Mouse (Mus musculus) CH12.LX (cell line): ENCODE results near the gene Szrd1. TPM values are rescaled to one million over a fixed set of nuclear protein-coding genes. Genes with fewer than 3 reads are reported as not detected.

Experiments used
- DNase-seq: peaks from one replicate; pipeline ENCODE4 v3.0.0-alpha.2; 2013; ENCODE audit errors: extremely low read depth
- H3K27ac ChIP-seq: 2 replicates; pipeline ENCODE4 v1.5.1; 2012; ENCODE audit warnings: low read depth, mild to moderate bottlenecking, control low read depth, moderate library complexity; ENCODE audit not compliant: insufficient read depth
- H3K27me3 ChIP-seq: replicated peaks from 2 replicates; pipeline ENCODE3; 2012; ENCODE audit warnings: inconsistent platforms
- H3K36me3 ChIP-seq, 2 experiments: replicated peaks in 1 of 2; 2 replicates each; pipeline versions ENCODE3 to v1.6.1; 2012; ENCODE audit warnings: inconsistent platforms in 1 of 2, low read length in 1 of 2, mild to moderate bottlenecking in 1 of 2, mixed read lengths in 1 of 2, moderate library complexity in 1 of 2; ENCODE audit not compliant: control insufficient read depth in 1 of 2, insufficient read depth in 1 of 2
- H3K4me1 ChIP-seq, 2 experiments: 2 replicates each; pipeline ENCODE4 v1.6.1; 2012; ENCODE audit warnings: inconsistent platforms in 1 of 2, moderate library complexity in 1 of 2; ENCODE audit not compliant: insufficient read depth in 2 of 2, control insufficient read depth in 1 of 2
- H3K4me2 ChIP-seq: 2 replicates; pipeline ENCODE4 v1.6.1; 2012; ENCODE audit warnings: low read depth, mild to moderate bottlenecking, control low read depth; ENCODE audit not compliant: poor library complexity, insufficient read depth, severe bottlenecking
- H3K4me3 ChIP-seq, 3 experiments: fragments of 150-350 bp in 1 of 3; sonication (generic) in 1 of 3; replicated peaks in 1 of 3; 2 replicates each; pipeline versions ENCODE3 to v1.5.1; 2011 to 2012; ENCODE audit warnings: low read depth in 2 of 3, low read length in 2 of 3, mild to moderate bottlenecking in 2 of 3, moderate library complexity in 2 of 3, control low read depth in 1 of 3, improper control_type of control experiment in 1 of 3, inconsistent platforms in 1 of 3, mixed read lengths in 1 of 3; ENCODE audit not compliant: poor library complexity in 1 of 3
- H3K79me2 ChIP-seq: replicated peaks from 2 replicates; pipeline ENCODE4 v1.6.1; 2012; ENCODE audit warnings: mild to moderate bottlenecking, moderate library complexity; ENCODE audit not compliant: control insufficient read depth, poor library complexity, insufficient read depth, severe bottlenecking; ENCODE audit errors: extremely low read depth
- H3K9ac ChIP-seq: 2 replicates; pipeline ENCODE4 v1.6.1; 2012; ENCODE audit warnings: low read depth, mild to moderate bottlenecking, control low read depth, moderate library complexity; ENCODE audit not compliant: insufficient read depth
- H3K9me3 ChIP-seq: replicated peaks from 2 replicates; pipeline ENCODE3; 2012; ENCODE audit warnings: low read length, inconsistent platforms, mixed read lengths
- BHLHE40 ChIP-seq: IDR thresholded peaks from 2 replicates; pipeline ENCODE4 v1.6.1; 2011; ENCODE audit warnings: mild to moderate bottlenecking, low read depth, low read length, improper control_type of control experiment
- CHD2 ChIP-seq: IDR thresholded peaks from 2 replicates; pipeline ENCODE4 v1.6.1; 2011; ENCODE audit warnings: low read length, improper control_type of control experiment
- E2F4 ChIP-seq: IDR thresholded peaks from 2 replicates; pipeline ENCODE4 v1.6.1; 2011; ENCODE audit warnings: low read depth, low read length, improper control_type of control experiment; ENCODE audit not compliant: insufficient replicate concordance
- GABPA ChIP-seq: IDR thresholded peaks from 2 replicates; pipeline ENCODE4 v1.6.1; 2012; ENCODE audit warnings: low read depth, low read length, improper control_type of control experiment, inconsistent platforms; ENCODE audit not compliant: insufficient replicate concordance
- HCFC1 ChIP-seq: IDR thresholded peaks from 2 replicates; pipeline ENCODE4 v1.6.1; 2012; ENCODE audit warnings: low read depth, mild to moderate bottlenecking, inconsistent platforms, low read length, improper control_type of control experiment
- JUN ChIP-seq: IDR thresholded peaks from 2 replicates; pipeline ENCODE4 v1.6.1; 2011; ENCODE audit warnings: low read depth, mild to moderate bottlenecking, low read length, improper control_type of control experiment, moderate library complexity; ENCODE audit not compliant: insufficient read depth
- JUND ChIP-seq: conservative IDR thresholded peaks from 2 replicates; pipeline ENCODE4 v1.6.1; 2011; ENCODE audit warnings: low read depth, low read length, improper control_type of control experiment
- MAFK ChIP-seq: IDR thresholded peaks from 2 replicates; pipeline ENCODE4 v1.6.1; 2011; ENCODE audit warnings: low read length, improper control_type of control experiment; ENCODE audit not compliant: insufficient replicate concordance
- MAX ChIP-seq: IDR thresholded peaks from 2 replicates; pipeline ENCODE4 v1.6.1; 2011; ENCODE audit warnings: low read length, improper control_type of control experiment
- MAZ ChIP-seq: IDR thresholded peaks from 2 replicates; pipeline ENCODE4 v1.6.1; 2012; ENCODE audit warnings: low read depth, mild to moderate bottlenecking, inconsistent platforms, low read length, improper control_type of control experiment, moderate library complexity
- MXI1 ChIP-seq: IDR thresholded peaks from 2 replicates; pipeline ENCODE4 v1.6.1; 2011; ENCODE audit warnings: mild to moderate bottlenecking, low read depth, low read length, improper control_type of control experiment
- MYC ChIP-seq: IDR thresholded peaks from 2 replicates; pipeline ENCODE4 v1.6.1; 2011; ENCODE audit warnings: low read depth, mild to moderate bottlenecking, improper control_type of control experiment, low read length
- PAX5 ChIP-seq: IDR thresholded peaks from 2 replicates; pipeline ENCODE4 v1.6.1; 2012; ENCODE audit warnings: low read length, inconsistent platforms, mixed read lengths
- POLR2A ChIP-seq: IDR thresholded peaks from 2 replicates; pipeline ENCODE4 v1.6.1; 2011; ENCODE audit warnings: low read depth, mild to moderate bottlenecking, improper control_type of control experiment, low read length
- RCOR1 ChIP-seq: conservative IDR thresholded peaks from 2 replicates; pipeline ENCODE4 v1.6.1; 2012; ENCODE audit warnings: low read depth, mild to moderate bottlenecking, inconsistent platforms, low read length, improper control_type of control experiment
- SIN3A ChIP-seq: IDR thresholded peaks from 2 replicates; pipeline ENCODE4 v1.6.1; 2012; ENCODE audit warnings: low read length, improper control_type of control experiment, inconsistent platforms
- USF1 ChIP-seq: IDR thresholded peaks from 2 replicates; pipeline ENCODE4 v1.6.1; 2014; ENCODE audit warnings: low read depth, mild to moderate bottlenecking, inconsistent platforms, low read length, improper control_type of control experiment
- dilution Hi-C: fragments of 300-500 bp; cut with MboI; formaldehyde crosslinking; loops from 2 replicates; pipeline ENCODE4 v1.14.3; 2020; ENCODE audit warnings: low sequenced_read_pairs; ENCODE audit not compliant: extremely low pct_unique_long_range_greater_than_20kb, extremely low pct_ligation_motif_present
- in situ Hi-C: fragments of 300-500 bp; cut with MboI; formaldehyde crosslinking; loops from 3 replicates; pipeline ENCODE4 v1.14.3; 2019; ENCODE audit warnings: low sequenced_read_pairs, low pct_ligation_motif_present, low pct_unique_long_range_greater_than_20kb, mixed read lengths
- polyA plus RNA-seq: library from polyadenylated mRNA; unstranded; fragments of >175 nt; gene quantifications from 2 replicates; pipeline ENCODE4 v1.2.1, GENCODE M21; 2012; ENCODE audit warnings: low read depth; ENCODE audit not compliant: insufficient read length
- total RNA-seq, 2 experiments: library from RNA; depleted of rRNA; stranded (reverse); fragments of 300-350 nt in 1 of 2; fragments of >200 nt in 1 of 2; gene quantifications; 2 replicates each; pipeline ENCODE4 v1.2.3; 2012 to 2014

The Szrd1 gene
- total and polyA plus RNA-seq, 3 experiments, result 80.9 to 143 (median 82.5) TPM

DNA sequence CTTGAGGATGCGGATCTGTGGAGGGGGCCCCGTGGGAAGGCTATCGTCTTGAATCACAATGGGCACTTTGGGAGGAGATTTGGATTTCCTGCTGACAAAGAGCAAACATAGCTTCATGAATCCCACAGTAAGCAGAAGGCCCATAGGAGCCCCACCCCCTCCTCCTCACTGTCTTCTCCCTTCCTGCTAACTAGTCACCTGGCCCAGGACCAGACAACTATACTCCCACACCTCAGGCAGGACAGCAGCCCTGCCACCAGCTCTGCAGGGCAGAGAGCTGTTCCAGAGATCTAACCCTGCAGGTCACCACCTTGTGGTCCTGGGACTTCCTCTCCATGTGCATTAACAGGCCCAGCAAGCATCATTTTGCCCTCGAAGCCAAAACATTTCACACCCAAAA, 20.9 kb downstream of the Szrd1 start:
- no peak overlapping the region for H3K9ac ChIP-seq
- H3K4me2 ChIP-seq, result no peak overlapping the region
- in situ Hi-C loops, result no loop called here
- DNase-seq, result no peak
- no peak for TF ChIP-seq BHLHE40
- no peak for TF ChIP-seq SIN3A
- TF ChIP-seq, all 38 proteins: peak for 0
- Histone ChIP-seq H3K4me3 (no peak overlapping the region), H3K9me3 (no peaks in the 10 kb centered on the region), H3K27ac (no peak overlapping the region), H3K27me3 (no peaks in the 10 kb centered on the region), H3K36me3 (peaks cover 73 to 97% of the 10 kb centered on the region in 2 experiments), H3K79me2 (peaks cover 58% of the 10 kb centered on the region), H3K4me1 (peaks cover 7 to 52% of the 10 kb centered on the region in 2 experiments)
- dilution Hi-C loops, result no loop called here

DNA sequence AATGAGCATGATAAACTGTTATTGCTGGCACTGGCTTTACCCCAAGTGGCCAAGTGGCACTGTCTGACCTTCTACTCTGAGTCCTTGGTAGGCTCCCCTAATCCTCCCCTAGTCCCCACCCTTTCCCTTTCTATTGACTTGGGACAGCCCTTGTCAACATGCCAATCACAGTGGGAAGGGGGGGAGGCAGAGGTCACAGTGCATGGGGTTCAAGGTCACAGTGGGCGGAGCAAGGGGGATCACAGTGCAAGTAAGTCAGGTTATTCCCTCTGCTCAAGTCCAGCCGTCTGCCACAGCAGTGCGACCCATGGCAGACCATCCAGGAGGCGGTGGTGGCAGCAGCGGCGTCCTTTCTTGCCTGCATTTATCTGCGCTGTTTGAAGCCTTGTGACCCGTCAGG, 24.2 kb downstream of the Szrd1 start:
- Histone ChIP-seq H3K36me3 (peaks cover 86 to 100% of the 10 kb centered on the region in 2 experiments), H3K79me2 (peaks cover 25% of the 10 kb centered on the region), H3K27me3 (no peaks in the 10 kb centered on the region), H3K27ac (no peak overlapping the region), H3K4me3 (no peak overlapping the region), H3K9ac (no peak overlapping the region), H3K9me3 (peaks cover 19% of the 10 kb centered on the region), H3K4me2 (no peak overlapping the region), H3K4me1 (peaks cover 7 to 34% of the 10 kb centered on the region in 2 experiments)
- no peak for TF ChIP-seq GABPA
- no peak for TF ChIP-seq USF1
- no peak for TF ChIP-seq MXI1
- no peak for TF ChIP-seq JUN
- no peak for TF ChIP-seq BHLHE40
- no peak for TF ChIP-seq MYC
- no peak for TF ChIP-seq HCFC1
- TF ChIP-seq MAZ, result no peak
- TF ChIP-seq PAX5, result no peak
- no peak for TF ChIP-seq MAFK
- TF ChIP-seq POLR2A, result no peak
- in situ Hi-C loops, result no loop called here
- no peak for DNase-seq
- dilution Hi-C loops, result no loop called here

DNA sequence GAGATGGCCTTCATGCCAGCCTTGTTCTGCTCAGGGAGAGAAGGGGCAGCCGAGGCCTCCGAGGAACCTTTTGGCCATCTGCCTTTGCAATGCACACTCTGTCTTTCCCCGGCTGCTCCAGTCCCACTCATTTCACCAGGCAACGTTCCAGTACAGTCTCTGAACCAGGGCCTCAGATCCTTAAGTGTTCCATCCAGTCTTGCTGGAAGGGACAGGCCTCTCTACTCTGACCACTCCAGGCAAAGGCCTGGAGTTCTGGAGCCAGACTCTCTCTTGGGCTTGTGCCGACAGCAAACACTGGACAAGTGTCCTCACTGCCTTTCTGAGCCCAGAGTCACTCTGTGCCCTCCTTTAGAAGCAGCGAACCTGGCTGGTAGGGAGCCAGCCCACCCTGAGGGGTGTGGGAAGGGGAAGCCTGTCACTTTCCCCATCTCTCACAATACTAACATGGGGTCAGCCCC, 25.0 kb downstream of the Szrd1 start:
- in situ Hi-C loops, result no loop called here
- Histone ChIP-seq H3K4me3 (no peak overlapping the region), H3K9me3 (peaks cover 22% of the 10 kb centered on the region)

More for the DNA sequence above, 25.0 kb downstream of the Szrd1 start:
- TF ChIP-seq GABPA, result no peak
- TF ChIP-seq RCOR1, result no peak
- TF ChIP-seq MAFK, result no peak
- no peak for TF ChIP-seq MAZ
- no peak for TF ChIP-seq CHD2
- no peak for TF ChIP-seq PAX5
- TF ChIP-seq POLR2A, result no peak
- no peak for TF ChIP-seq JUND
- no peak for TF ChIP-seq MAX
- no peak for TF ChIP-seq E2F4
- Histone ChIP-seq H3K4me1 (peaks cover 7 to 29% of the 10 kb centered on the region in 2 experiments), H3K4me2 (no peak overlapping the region), H3K36me3 (peaks cover 81 to 98% of the 10 kb centered on the region in 2 experiments), H3K27me3 (no peaks in the 10 kb centered on the region), H3K27ac (no peak overlapping the region), H3K79me2 (peaks cover 17% of the 10 kb centered on the region), H3K9ac (no peak overlapping the region)
- dilution Hi-C loops, result no loop called here
- DNase-seq, result no peak
